Comparison of ENCODE assay signal across 27 mouse cellular contexts in the genomic region with DNA sequence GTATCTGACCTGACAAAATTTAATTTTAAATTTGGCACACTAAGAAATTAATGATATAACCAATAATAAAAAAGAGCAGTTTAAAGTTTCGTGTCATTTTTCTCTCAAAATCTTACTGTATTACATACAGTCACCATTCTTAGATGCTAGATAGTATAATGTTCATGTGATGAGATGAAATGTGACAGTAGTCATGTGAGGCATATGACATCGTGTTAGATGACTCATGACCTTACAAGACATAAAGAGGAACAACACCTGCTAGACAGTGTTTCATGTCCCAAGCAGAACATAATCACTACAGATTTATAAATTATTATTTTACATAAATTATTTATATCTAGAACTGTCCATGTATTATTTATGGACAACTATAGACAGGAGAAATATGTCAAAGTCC. TPM values are rescaled to one million over a fixed set of nuclear protein-coding genes. Genes with fewer than 3 reads are reported as not detected.
DNase-seq lines count a peak whose midpoint lies in the region; ATAC-seq and TF ChIP-seq lines count a peak whose summit lies in the region.
"Had no signal": no experiment of that assay in that cellular context is flagged by ENCODE, and none has a peak within 500 bp of the region (broad histone marks: within the 10 kb centered on the region; RNA-seq: fewer than 3 reads in every experiment).

No protein-coding gene starts in this region.

- H3K9ac ChIP-seq in CH12.LX (ENCODE audit: insufficient read depth, low read depth) (no peak overlapping the region), MEL (ENCODE audit: control insufficient read depth, low read depth, low read length, poor library complexity, severe bottlenecking) (no peak overlapping the region)
- no peak overlapping the region for H3K9ac ChIP-seq in hindbrain, embryonic 11.5 days (ENCODE audit: low read depth, low read length)
- H3K9ac ChIP-seq: embryonic facial prominence, embryonic 13.5 days; forebrain, embryonic 12.5 days; forebrain, embryonic 15.5 days; heart, embryonic 13.5 days; hindbrain, embryonic 12.5 days; hindbrain, embryonic 15.5 days had no signal

- H3K4me3 ChIP-seq in CH12.LX (replicated peaks in 1 of 3; ENCODE audit: low read depth in 2 of 3, low read length in 2 of 3, poor library complexity in 1 of 3): no peak overlapping the region
- H3K4me3 ChIP-seq in MEL (ENCODE audit: control insufficient read depth in 1 of 2, insufficient read depth in 1 of 2, low read depth in 2 of 2, low read length in 2 of 2): no peak overlapping the region
- no peak overlapping the region for H3K4me3 ChIP-seq in hindbrain, embryonic 11.5 days (ENCODE audit: low read depth, low read length)
- H3K4me3 ChIP-seq: embryonic facial prominence, embryonic 10.5 days; embryonic facial prominence, embryonic 13.5 days; erythroblast, embryonic 14.5 days; forebrain, embryonic 12.5 days; forebrain, embryonic 15.5 days; heart, adult 2 months; heart, embryonic 10.5 days; heart, embryonic 13.5 days; hindbrain, embryonic 12.5 days; hindbrain, embryonic 15.5 days had no signal

- in situ Hi-C loops in CH12.LX (cut with MboI; ENCODE audit: low pct_ligation_motif_present, low pct_unique_long_range_greater_than_20kb, low sequenced_read_pairs): loop anchor here (25.0 kb wide), 1 partner anchor 1010 kb away; a partner anchor contains a TSS

- TF ChIP-seq RAD21 in CH12.LX (IDR thresholded peaks at IDR 0.05; ENCODE audit: low read depth, low read length) (no peak), MEL (IDR thresholded peaks at IDR 0.05; ENCODE audit: low read depth, low read length) (no peak)

- no peaks in the 10 kb centered on the region for H3K27me3 ChIP-seq in CH12.LX (replicated peaks)
- no peaks in the 10 kb centered on the region for H3K27me3 ChIP-seq in MEL (ENCODE audit: control insufficient read depth in 1 of 2, insufficient read depth in 2 of 2, low read length in 2 of 2)
- no peaks in the 10 kb centered on the region for H3K27me3 ChIP-seq in splenic B cell, adult 2 months (ENCODE audit: control insufficient read depth, insufficient read depth, low read length, poor library complexity, severe bottlenecking)
- no peaks in the 10 kb centered on the region for H3K27me3 ChIP-seq in hindbrain, embryonic 11.5 days (ENCODE audit: control insufficient read depth, insufficient read depth, low read length)
- H3K27me3 ChIP-seq: embryonic facial prominence, embryonic 13.5 days; forebrain, embryonic 12.5 days; forebrain, embryonic 15.5 days; heart, embryonic 13.5 days; hindbrain, embryonic 12.5 days; hindbrain, embryonic 15.5 days had no signal

- DNase-seq in CH12.LX (ENCODE audit: extremely low read depth) (peak; percentile 40), MEL (ENCODE audit: low read depth, low spot score) (peak; percentile 49)
- peak; percentile 67 for DNase-seq in splenic B cell, adult 2 months (ENCODE audit: low read depth, low spot score)
- DNase-seq in ovary, adult 18-20 months (ENCODE audit: low spot score): no peak
- DNase-seq in Muller cell, postnatal 12 days (ENCODE audit: inconsistent ontology term): no peak
- no peak for DNase-seq in hindbrain, embryonic 11.5 days (ENCODE audit: low spot score)
- DNase-seq: adrenal gland, adult 2 months; adrenal gland, postnatal 14 days; cerebellum, adult 18-20 months; cerebellum, adult 9-10 months; cerebellum, postnatal 14 days; embryo, embryonic 11 days; gastrocnemius, postnatal 25 days; heart, adult 2 months; heart, postnatal 14 days; heart, postnatal 4 days had no signal

- peaks cover 33% of the 10 kb centered on the region for H3K79me2 ChIP-seq in CH12.LX (replicated peaks; ENCODE audit: control insufficient read depth, extremely low read depth, insufficient read depth, poor library complexity, severe bottlenecking)
- H3K79me2 ChIP-seq in MEL (ENCODE audit: control insufficient read depth, insufficient read depth, low read length, poor library complexity): peaks cover 11% of the 10 kb centered on the region

- H3K4me1 ChIP-seq in CH12.LX (ENCODE audit: control insufficient read depth in 1 of 2, insufficient read depth in 2 of 2) (peaks cover 0 to 33% of the 10 kb centered on the region in 2 experiments; a peak in 2 of 4 replicates), MEL (ENCODE audit: control insufficient read depth in 1 of 2, insufficient read depth in 2 of 2, low read length in 2 of 2) (peaks cover 0 to 3% of the 10 kb centered on the region in 2 experiments; a peak in 2 of 4 replicates)
- H3K4me1 ChIP-seq in hindbrain, embryonic 11.5 days (replicated peaks; ENCODE audit: control insufficient read depth, insufficient read depth, low read length): no peaks in the 10 kb centered on the region
- H3K4me1 ChIP-seq: embryonic facial prominence, embryonic 13.5 days; forebrain, embryonic 15.5 days; heart, embryonic 10.5 days; heart, embryonic 13.5 days; hindbrain, embryonic 12.5 days; hindbrain, embryonic 15.5 days had no signal

- TF ChIP-seq POLR2A in CH12.LX (IDR thresholded peaks at IDR 0.05; ENCODE audit: low read depth, low read length): no peak
- no peak for TF ChIP-seq POLR2A in MEL (IDR thresholded peaks at IDR 0.05; ENCODE audit: control insufficient read depth in 1 of 2, insufficient read depth in 1 of 2, low read depth in 1 of 2, low read length in 2 of 2, poor library complexity in 1 of 2)

- ATAC-seq in granulocyte monocyte progenitor cell, adult 5-6 weeks (replicated peaks; ENCODE audit: poor library complexity, severe bottlenecking): peak; percentile 25; the same call in 1 of the 2 replicates
- ATAC-seq in hindbrain, embryonic 11.5 days (ENCODE audit: low FRiP score): no peak
- ATAC-seq: forebrain, embryonic 15.5 days; intestine, postnatal 0 days had no signal

- H3K36me3 ChIP-seq in CH12.LX (replicated peaks in 1 of 2; ENCODE audit: control insufficient read depth in 1 of 2, insufficient read depth in 1 of 2, low read length in 1 of 2) (peaks cover 47 to 82% of the 10 kb centered on the region in 2 experiments), MEL (ENCODE audit: control insufficient read depth in 1 of 2, insufficient read depth in 2 of 2, low read length in 2 of 2) (peaks cover 3 to 22% of the 10 kb centered on the region in 2 experiments; a peak in 3 of 4 replicates)
- H3K36me3 ChIP-seq in splenic B cell, adult 2 months (ENCODE audit: control insufficient read depth, insufficient read depth, low read length, poor library complexity, severe bottlenecking): no peaks in the 10 kb centered on the region
- no peaks in the 10 kb centered on the region for H3K36me3 ChIP-seq in hindbrain, embryonic 11.5 days (ENCODE audit: control insufficient read depth, insufficient read depth, low read length)
- H3K36me3 ChIP-seq: hindbrain, embryonic 15.5 days had no signal

- no peaks in the 10 kb centered on the region for H3K9me3 ChIP-seq in CH12.LX (replicated peaks; ENCODE audit: low read length)
- no peaks in the 10 kb centered on the region for H3K9me3 ChIP-seq in MEL (replicated peaks; ENCODE audit: insufficient read depth, low read length)
- no peaks in the 10 kb centered on the region for H3K9me3 ChIP-seq in hindbrain, embryonic 11.5 days (ENCODE audit: control insufficient read depth, low read length)
- H3K9me3 ChIP-seq: embryonic facial prominence, embryonic 10.5 days; embryonic facial prominence, embryonic 13.5 days; forebrain, embryonic 12.5 days; forebrain, embryonic 15.5 days; heart, embryonic 10.5 days; heart, embryonic 13.5 days; hindbrain, embryonic 12.5 days; hindbrain, embryonic 15.5 days had no signal

- H3K4me2 ChIP-seq in CH12.LX (ENCODE audit: insufficient read depth, low read depth, poor library complexity, severe bottlenecking): no peak overlapping the region
- H3K4me2 ChIP-seq in hindbrain, embryonic 11.5 days (replicated peaks; ENCODE audit: low read depth, low read length): no peak overlapping the region
- H3K4me2 ChIP-seq: embryonic facial prominence, embryonic 13.5 days; forebrain, embryonic 12.5 days; forebrain, embryonic 15.5 days; heart, embryonic 13.5 days; hindbrain, embryonic 12.5 days; hindbrain, embryonic 15.5 days had no signal

- TF ChIP-seq CTCF in CH12.LX (conservative IDR thresholded peaks at IDR 0.05 in 1 of 2, IDR thresholded peaks at IDR 0.05 in 1 of 2; ENCODE audit: low read depth in 2 of 2, low read length in 2 of 2) (no peak), MEL (IDR thresholded peaks at IDR 0.05 in 2 of 3, conservative IDR thresholded peaks at IDR 0.05 in 1 of 3; ENCODE audit: control insufficient read depth in 1 of 3, insufficient read depth in 1 of 3, low read depth in 2 of 3, low read length in 3 of 3, poor library complexity in 1 of 3, severe bottlenecking in 1 of 3) (no peak)

- dilution Hi-C loops in CH12.LX (cut with MboI; ENCODE audit: extremely low pct_ligation_motif_present, extremely low pct_unique_long_range_greater_than_20kb, low sequenced_read_pairs): no loop called here

- 90% methylated on average over 2 of the region's 2 CpGs for WGBS in hindbrain, embryonic 11.5 days

- H3K27ac ChIP-seq in CH12.LX (ENCODE audit: insufficient read depth, low read depth): no peak overlapping the region
- peak overlapping the region; percentile 24; the same call in 1 of the 2 replicates for H3K27ac ChIP-seq in MEL (ENCODE audit: control insufficient read depth, low read depth, low read length)
- H3K27ac ChIP-seq in hindbrain, embryonic 11.5 days (ENCODE audit: low read depth, low read length): no peak overlapping the region
- H3K27ac ChIP-seq: embryonic facial prominence, embryonic 10.5 days; embryonic facial prominence, embryonic 13.5 days; forebrain, embryonic 12.5 days; forebrain, embryonic 15.5 days; heart, adult 2 months; heart, embryonic 10.5 days; heart, embryonic 13.5 days; hindbrain, embryonic 12.5 days; hindbrain, embryonic 15.5 days had no signal

- peak; percentile 21; the same call in 1 of the 2 replicates for TF ChIP-seq EP300 in CH12.LX (IDR thresholded peaks at IDR 0.05; ENCODE audit: low read length)
- no peak for TF ChIP-seq EP300 in MEL (IDR thresholded peaks at IDR 0.05; ENCODE audit: low read depth in 1 of 2, low read length in 2 of 2)

RNA-seq across cellular contexts. Expression of a gene that starts 6.5 kb away (rescaled TPM):
- total RNA-seq in CH12.LX (2012; rRNA removed): 45.2 and 56.1 TPM in 2 replicates
- total RNA-seq in CH12.LX (2014; rRNA removed): 72.8 and 77.1 TPM in 2 replicates
- polyA plus RNA-seq in CH12.LX (2012; ENCODE audit: insufficient read length, low read depth): 61.1 and 68.0 TPM in 2 replicates
- 35.5 and 36.3 TPM in 2 replicates for total RNA-seq in MEL (2012; rRNA removed)
- 10 to 100 TPM in 1 of 2 experiments, not detected in 1; 24.2 TPM for polyA plus RNA-seq in MEL (2012; ENCODE audit: insufficient read depth in 1 of 2, insufficient read length in 2 of 2, low read depth in 1 of 2, low replicate concordance in 2 of 2, missing spikeins in 1 of 2)
- 6.1 and 13.5 TPM in 2 replicates for total RNA-seq in granulocyte monocyte progenitor cell, adult 5-6 weeks (2014; fragmentation: Nextera tagmentation)
- 39.6 and 42.0 TPM in 2 replicates for total RNA-seq in granulocyte monocyte progenitor cell, adult 5-6 weeks (2017)
- 27.7 and 28.5 TPM in 2 replicates for polyA plus RNA-seq in hindbrain, embryonic 11.5 days (2014; fragmentation: Nextera tagmentation; extraction: Ambion mirVana)

RNA-seq across cellular contexts. Expression of a gene that starts 43.2 kb away (rescaled TPM):
- 109 and 133 TPM in 2 replicates for total RNA-seq in CH12.LX (2012; rRNA removed)
- 79.6 and 83.8 TPM in 2 replicates for total RNA-seq in CH12.LX (2014; rRNA removed)
- polyA plus RNA-seq in CH12.LX (2012; ENCODE audit: insufficient read length, low read depth): 137 and 151 TPM in 2 replicates
- total RNA-seq in MEL (2012; rRNA removed): 56.3 and 60.9 TPM in 2 replicates
- 100 to 1,000 TPM in 1 of 2 experiments, 10 to 100 TPM in 1; 77.9 to 101 TPM for polyA plus RNA-seq in MEL (2012; ENCODE audit: insufficient read depth in 1 of 2, insufficient read length in 2 of 2, low read depth in 1 of 2, low replicate concordance in 2 of 2, missing spikeins in 1 of 2)
- 88.1 and 101 TPM in 2 replicates for total RNA-seq in granulocyte monocyte progenitor cell, adult 5-6 weeks (2014; fragmentation: Nextera tagmentation)
- 117 and 123 TPM in 2 replicates for total RNA-seq in granulocyte monocyte progenitor cell, adult 5-6 weeks (2017)
- 0.77 and 0.80 TPM in 2 replicates for polyA plus RNA-seq in hindbrain, embryonic 11.5 days (2014; fragmentation: Nextera tagmentation; extraction: Ambion mirVana)

Comparison
In these comparisons a context has a peak if more than half of its experiments do, and no peak if none do; other contexts are left out.
1. DNase-seq: peak in CH12.LX (single experiment), MEL (single experiment) and splenic B cell, adult 2 months (single experiment); none in ovary, adult 18-20 months (single experiment), Muller cell, postnatal 12 days (single experiment) and hindbrain, embryonic 11.5 days (single experiment).